Mouse (Mus musculus): ENCODE data around the gene Hbb-bh1.
"Not testable (repeated sequence)": the region's sequence is repeated elsewhere in the genome, so short reads cannot be mapped to it uniquely, and the experiment has no call there.

Hbb-bh1 gene

GRCm38 (mm10) chr7:103843034-103843433 lies at the start of gene Hbb-bh1:
Gene Hbb-bh1, minus strand, starts transcription at chr7:103843164.
- no peak for DNase-seq (ENCODE audit: extremely low spot score, low read depth, low spot score)

GRCm38 (mm10) chr7:103886152-103886551 lies 43.2 kb upstream of the Hbb-bh1 start, which contains the start of gene Olfr66:
Gene Olfr66, minus strand, starts transcription at chr7:103886252.
- no peak for DNase-seq (ENCODE audit: extremely low spot score, low read depth, low spot score)

DNA sequence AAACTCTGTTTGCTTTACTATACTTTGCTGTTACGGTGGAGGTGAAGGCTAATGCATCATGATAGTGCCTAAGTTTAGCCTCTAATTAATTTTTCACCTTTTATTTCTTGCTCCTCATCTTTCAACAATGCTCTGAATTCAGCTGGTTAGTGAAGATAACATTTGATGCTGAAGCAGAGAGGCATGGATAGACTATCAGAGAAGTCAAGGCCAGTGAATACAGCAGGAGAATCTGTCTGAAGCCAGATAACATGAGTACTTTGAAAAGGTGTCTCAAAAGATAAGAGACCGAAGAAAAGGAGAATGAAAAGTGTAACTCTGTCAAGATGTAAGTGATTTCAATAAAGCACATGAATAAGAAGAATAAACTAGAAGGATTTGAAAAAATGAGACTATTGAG lies 34.1 kb upstream of the Hbb-bh1 start:
- no peak for DNase-seq (ENCODE audit: extremely low spot score, low read depth, low spot score)

- DNase-seq (ENCODE audit: extremely low spot score, low read depth, low spot score) = no peak
Measured at GRCm38 (mm10) chr7:103874451-103874850, 31.5 kb upstream of the Hbb-bh1 start.

DNA sequence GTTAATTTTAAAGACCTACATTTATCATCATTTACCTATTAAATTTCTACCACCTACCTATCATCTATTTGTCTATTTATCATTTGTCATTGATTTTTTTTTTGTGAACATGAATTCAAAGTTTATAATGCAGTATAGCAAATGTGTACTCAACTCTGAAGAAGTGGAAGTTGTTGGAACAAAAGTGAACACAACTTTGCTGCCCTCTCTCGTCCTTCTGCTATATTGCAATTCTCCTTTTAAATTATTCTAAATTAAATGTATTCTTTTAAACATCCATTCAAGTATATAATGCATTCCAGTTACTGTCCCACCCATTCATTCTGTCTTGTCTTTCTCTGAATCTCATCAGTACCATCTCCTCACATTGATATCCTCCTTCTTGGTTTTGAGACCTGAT lies 30.1 kb upstream of the Hbb-bh1 start:
- no peak for DNase-seq (ENCODE audit: extremely low spot score, low read depth, low spot score)

DNA sequence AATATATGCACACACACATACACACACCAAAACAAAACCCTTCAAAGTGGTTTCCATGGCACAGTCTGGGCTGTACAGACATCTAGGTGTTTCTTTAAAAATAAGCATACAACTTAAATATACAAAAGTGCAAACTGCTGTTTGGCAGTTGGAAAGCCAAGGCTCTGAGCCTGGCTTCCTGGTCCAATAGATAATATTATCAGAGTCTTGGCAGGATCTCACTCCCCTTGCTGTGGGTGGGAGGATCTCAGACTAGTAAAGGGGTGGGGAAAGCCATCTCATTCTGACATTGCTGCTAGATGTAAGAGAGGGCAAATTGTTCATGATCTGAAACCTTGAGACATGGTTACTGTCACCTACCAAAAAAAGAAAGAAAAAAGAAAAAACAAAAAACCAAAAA lies 27.7 kb upstream of the Hbb-bh1 start:
- no peak for DNase-seq (ENCODE audit: extremely low spot score, low read depth, low spot score)

- DNase-seq (ENCODE audit: extremely low spot score, low read depth, low spot score) = no peak
Measured at GRCm38 (mm10) chr7:103865716-103866115, 22.8 kb upstream of the Hbb-bh1 start.

DNA sequence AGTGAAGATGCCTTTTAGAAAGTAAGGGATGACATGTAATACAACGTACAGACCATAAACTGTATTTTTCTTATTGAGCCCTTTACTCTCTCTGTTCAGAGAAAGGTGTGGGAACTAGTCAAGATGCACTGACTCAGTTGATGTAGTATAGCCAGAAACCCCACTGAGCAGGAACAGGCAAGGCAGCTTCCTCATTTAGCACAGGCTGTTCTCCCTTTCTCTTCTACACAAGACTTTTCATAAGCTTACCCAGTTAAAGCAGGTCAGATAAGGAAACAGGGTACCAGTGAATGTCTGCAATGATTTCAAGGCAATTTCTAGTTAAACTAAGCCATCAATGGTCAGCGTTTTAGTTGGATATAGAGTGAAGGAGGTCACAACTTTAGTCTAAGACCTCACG lies 18.6 kb upstream of the Hbb-bh1 start:
- no peak for DNase-seq (ENCODE audit: extremely low spot score, low read depth, low spot score)

GRCm38 (mm10) chr7:103860855-103861254 lies 17.9 kb upstream of the Hbb-bh1 start:
- DNase-seq (ENCODE audit: extremely low spot score, low read depth, low spot score) = peak; percentile 22

DNA sequence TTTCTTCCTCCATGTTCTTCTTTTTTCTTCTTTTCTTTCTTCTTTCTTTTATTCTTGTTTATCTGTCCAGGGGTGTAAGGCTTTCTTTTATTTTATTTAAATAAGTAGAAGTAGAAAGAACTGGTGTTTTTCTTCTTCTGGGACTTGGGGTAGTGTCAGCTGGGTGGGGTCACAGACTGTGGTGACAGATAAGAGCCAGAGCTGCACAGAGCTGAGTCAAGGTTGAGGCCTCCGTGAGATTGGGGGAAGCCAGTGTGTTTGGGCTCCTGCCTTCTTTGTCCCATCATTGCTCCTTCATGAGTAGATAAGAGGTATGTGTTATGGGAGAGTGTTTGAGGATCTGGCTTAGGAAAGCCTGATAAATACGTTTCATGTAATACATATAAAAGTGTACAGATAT lies 16.1 kb upstream of the Hbb-bh1 start:
- no peak for DNase-seq (ENCODE audit: extremely low spot score, low read depth, low spot score)

DNA sequence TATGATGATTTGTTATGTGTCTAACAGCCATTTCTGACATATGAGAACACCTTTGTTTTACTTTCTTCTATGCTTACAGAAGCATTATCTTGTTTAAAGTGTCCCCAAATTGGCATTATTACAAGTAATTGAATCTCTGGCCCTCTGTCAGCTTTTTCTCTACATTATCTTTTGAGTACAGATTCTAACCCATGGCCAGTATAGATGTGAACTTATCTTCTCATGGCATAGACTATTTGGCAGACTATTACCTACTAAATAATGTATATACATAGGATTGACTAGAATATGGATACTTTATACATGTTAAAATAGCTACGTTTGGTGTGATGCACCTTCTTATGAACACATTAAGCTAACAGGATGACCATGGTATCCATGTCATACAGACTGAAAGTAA lies 11.7 kb upstream of the Hbb-bh1 start:
- no peak for DNase-seq (ENCODE audit: extremely low spot score, low read depth, low spot score)

DNA sequence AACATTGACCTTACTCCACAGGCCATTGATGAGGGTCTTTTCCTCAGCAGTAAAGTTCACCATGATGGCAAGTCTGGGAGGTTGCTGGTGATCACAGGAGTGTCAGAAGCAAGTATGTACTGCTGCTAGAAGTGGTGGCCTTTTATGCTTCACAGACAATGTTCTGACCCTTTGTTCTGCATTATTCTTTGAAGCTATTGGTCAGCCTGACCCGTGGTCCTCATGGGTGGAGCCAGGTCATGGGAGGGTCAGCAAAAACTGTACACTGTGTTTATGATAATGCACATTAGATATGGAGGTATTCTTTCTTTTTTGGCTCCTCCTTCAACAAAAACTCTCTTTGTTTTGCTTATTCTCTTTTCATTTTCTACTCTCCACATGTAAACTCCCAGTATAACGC lies 10.1 kb upstream of the Hbb-bh1 start, which contains the start of gene Hbb-y:
TSS of gene Hbb-y (minus strand) at position 127 of the 400 bp plus-strand sequence.
- DNase-seq (ENCODE audit: extremely low spot score, low read depth, low spot score) = no peak

DNA sequence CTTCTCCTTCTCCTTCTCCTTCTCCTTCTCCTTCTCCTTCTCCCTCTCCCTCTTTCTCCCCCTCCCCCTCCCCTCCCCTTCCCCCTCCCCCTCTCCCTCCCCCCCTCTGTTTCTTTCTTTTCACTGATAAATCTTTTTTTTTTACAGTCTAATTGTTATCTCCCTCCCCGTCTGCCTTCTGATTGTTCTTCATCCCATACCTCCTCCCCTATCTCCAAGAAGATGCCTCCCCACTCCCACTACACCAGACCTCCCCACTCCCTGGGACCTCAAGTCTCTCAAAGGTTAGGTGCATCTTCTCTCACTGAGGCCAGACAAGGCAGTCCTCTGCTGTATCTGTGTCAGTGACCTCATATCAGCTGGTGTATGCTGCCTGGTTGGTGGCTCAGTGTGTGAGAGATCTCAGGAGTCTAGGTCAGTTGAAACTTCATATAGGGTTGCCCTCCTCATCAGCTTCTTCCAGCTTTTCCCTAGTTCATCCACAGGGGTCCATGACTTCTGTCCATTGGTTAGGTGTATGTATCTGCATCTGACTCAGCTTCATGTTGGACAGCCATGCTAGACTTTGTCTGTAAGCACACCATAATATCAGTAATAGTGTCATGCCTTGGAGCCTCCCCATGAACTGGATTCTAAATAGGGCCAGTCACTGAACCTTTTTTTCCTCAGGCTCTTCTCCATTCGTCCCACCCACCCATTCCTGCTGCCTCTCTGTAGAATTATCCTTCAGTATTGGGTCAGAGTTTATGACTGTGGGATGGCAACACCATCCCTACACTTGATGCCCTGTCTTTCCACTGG lies 1.8 kb upstream of the Hbb-bh1 start:
- no peak for DNase-seq (ENCODE audit: extremely low spot score, low read depth, low spot score)

DNA sequence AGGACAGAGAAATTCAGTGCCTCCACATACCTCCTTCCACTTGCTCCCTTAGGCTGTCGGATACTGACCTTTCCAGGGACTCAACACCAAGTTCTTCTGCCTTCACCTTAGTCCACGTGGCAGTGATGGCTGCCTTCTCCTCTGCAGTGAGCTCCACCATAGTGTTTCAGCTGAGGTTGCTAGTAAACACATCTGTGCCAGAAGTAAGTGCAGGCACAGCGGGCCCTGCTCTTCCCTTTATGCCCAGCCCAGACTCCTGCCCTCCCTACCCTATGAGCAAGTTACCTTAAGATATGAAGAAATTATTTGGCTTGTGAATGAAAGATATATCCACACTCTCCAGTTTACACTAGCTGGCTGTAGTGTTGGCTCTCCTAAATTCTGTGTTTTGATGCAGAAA lies 2.7 kb downstream of the Hbb-bh1 start, which contains the start of gene Hbb-bh2:
TSS of gene Hbb-bh2 (minus strand) at position 253 of the 400 bp plus-strand sequence.
- DNase-seq (ENCODE audit: extremely low spot score, low read depth, low spot score) = no peak

GRCm38 (mm10) chr7:103827808-103828207 lies 15.2 kb downstream of the Hbb-bh1 start, which contains the start of gene Hbb-bs:
Gene Hbb-bs, minus strand, starts transcription at chr7:103828096.
- DNase-seq (ENCODE audit: extremely low spot score, low read depth, low spot score) = no peak

- DNase-seq (ENCODE audit: extremely low spot score, low read depth, low spot score) = not testable (repeated sequence)
Measured at GRCm38 (mm10) chr7:103827139-103827538, 15.8 kb downstream of the Hbb-bh1 start.

GRCm38 (mm10) chr7:103826255-103826887 lies 16.6 kb downstream of the Hbb-bh1 start:
- no peak for DNase-seq (ENCODE audit: extremely low spot score, low read depth, low spot score)

DNA sequence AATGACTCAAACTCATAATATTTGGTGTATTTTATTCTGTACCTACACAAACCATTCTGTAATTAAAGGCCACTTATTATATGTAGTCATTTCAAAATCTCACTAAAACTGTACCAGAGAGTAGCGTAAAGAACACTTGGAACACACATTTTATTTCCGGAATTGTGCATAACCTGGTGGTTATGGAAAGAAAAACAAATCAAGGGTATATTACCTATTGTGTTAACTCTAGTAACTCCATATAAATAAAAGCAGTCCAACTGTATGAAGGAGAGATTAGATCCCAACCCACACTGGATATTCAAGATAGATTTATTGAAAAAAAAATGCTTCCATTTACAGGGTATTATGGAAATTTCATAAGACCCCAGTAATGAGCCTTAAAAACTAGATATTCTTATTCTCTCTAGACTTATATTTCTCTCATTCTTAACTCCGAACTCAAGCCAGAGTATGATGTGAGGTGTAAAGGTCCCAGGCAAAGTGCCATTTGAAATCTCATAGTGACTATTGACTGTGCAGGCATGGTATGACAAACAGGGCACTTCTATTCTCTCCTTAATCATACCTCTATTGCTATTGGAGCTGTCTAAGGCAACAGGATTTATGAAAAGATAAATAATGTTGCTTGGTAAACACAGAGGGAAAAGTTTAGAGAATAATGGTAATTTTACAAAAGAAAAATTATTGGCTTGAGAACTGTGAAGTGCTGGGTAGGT lies 17.3 kb downstream of the Hbb-bh1 start:
- DNase-seq (ENCODE audit: extremely low spot score, low read depth, low spot score) = no peak

- DNase-seq (ENCODE audit: extremely low spot score, low read depth, low spot score) = no peak
Measured at GRCm38 (mm10) chr7:103824597-103824996, 18.4 kb downstream of the Hbb-bh1 start.

DNA sequence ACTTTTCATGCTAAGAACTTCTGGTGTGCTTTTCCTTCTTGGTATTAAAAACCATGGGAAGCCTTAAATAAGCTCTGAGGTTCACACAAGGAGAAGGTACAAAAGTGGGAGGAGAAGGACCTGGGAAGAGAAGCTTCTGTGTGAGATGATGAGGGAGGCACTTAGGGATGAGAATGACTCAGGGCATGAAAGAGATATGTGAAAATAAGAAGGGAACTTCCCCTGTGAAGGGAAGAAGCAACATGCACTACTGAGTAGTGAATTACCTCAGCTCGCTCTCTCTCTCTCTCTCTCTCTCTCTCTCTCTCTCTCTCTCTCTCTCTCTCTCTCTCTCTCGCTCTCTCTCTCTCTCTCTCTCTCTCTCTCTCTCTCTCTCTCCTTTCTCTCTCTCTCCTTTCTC lies 27.9 kb downstream of the Hbb-bh1 start:
- DNase-seq (ENCODE audit: extremely low spot score, low read depth, low spot score) = not testable (repeated sequence)

- no peak for DNase-seq (ENCODE audit: extremely low spot score, low read depth, low spot score)
Measured at GRCm38 (mm10) chr7:103813766-103814165, 29.2 kb downstream of the Hbb-bh1 start, which contains the start of gene Hbb-bt. Gene Hbb-bt, minus strand, starts transcription at chr7:103813996.

All from hindlimb bud, embryonic 11.5 days (tissue).